Mouse (Mus musculus): ENCODE measurements around the gene Rpap3. TPM values are rescaled to one million over a fixed set of nuclear protein-coding genes. Genes with fewer than 3 reads are reported as not detected.

Gene Rpap3
- total and polyA plus RNA-seq, 3 experiments = 84.4 to 98.4 (median 85.7) TPM

DNA sequence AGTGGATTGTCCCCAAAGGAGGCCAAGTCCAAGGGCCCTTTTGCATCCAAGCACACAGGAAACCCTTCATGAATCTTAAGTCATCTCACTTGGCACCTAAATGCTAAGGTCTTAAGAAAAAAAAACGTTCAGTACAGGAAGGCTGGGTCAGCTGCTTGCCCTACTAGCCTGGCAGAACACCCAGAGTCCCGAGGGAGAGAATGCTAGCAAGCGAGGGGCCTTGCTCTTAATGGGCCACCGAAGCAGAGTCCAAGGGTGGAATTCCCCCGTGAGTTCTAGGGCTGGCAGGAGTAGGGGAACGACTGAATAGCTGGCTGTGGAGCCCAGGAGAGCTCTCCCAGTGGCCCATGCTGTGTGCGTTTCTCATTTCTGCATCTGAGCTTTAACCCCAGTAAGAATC, 23.2 kb upstream of the Rpap3 start:
- no peak overlapping the region for H3K9ac ChIP-seq (ENCODE audit: control insufficient read depth, low read depth, low read length, poor library complexity, severe bottlenecking)

DNA sequence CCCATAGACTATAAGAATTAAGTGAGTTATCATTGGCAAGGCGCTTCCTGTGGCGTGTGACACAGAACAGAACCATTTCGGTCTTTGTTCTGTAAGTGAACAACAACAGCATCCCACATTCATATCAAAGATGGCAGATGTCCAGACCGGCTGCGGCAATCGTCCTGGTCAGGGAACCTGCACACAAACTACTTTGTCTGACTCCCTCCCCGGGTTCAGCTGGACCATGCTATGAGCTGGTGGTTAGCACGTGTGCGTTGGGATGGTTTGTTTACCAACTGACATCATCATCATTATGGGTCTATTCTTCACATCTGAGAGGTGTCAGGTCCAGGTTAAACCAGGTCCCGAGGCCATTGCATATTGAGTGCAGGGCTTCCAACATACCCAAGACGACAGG, 22.8 kb upstream of the Rpap3 start:
- Histone ChIP-seq H3K9ac (ENCODE audit: control insufficient read depth, low read depth, low read length, poor library complexity, severe bottlenecking) (no peak overlapping the region), H3K79me2 (ENCODE audit: control insufficient read depth, insufficient read depth, low read length, poor library complexity) (no peaks in the 10 kb centered on the region), H3K9me3 (replicated peaks; ENCODE audit: insufficient read depth, low read length) (no peaks in the 10 kb centered on the region), H3K4me1 (ENCODE audit: control insufficient read depth in 1 of 2, insufficient read depth in 2 of 2, low read length in 2 of 2) (no peaks in the 10 kb centered on the region), H3K27ac (ENCODE audit: control insufficient read depth, low read depth, low read length) (no peak overlapping the region), H3K4me3 (ENCODE audit: control insufficient read depth in 1 of 2, insufficient read depth in 1 of 2, low read depth in 2 of 2, low read length in 2 of 2) (no peak overlapping the region), H3K36me3 (ENCODE audit: control insufficient read depth in 1 of 2, insufficient read depth in 2 of 2, low read length in 2 of 2) (no peaks in the 10 kb centered on the region), H3K27me3 (ENCODE audit: control insufficient read depth in 1 of 2, insufficient read depth in 2 of 2, low read length in 2 of 2) (peaks cover 41 to 60% of the 10 kb centered on the region in 2 experiments)
- DNase-seq (ENCODE audit: low read depth, low spot score) = no peak
- TF ChIP-seq GABPA (IDR thresholded peaks at IDR 0.05; ENCODE audit: low read depth, low read length) = no peak
- TF ChIP-seq SIN3A (IDR thresholded peaks at IDR 0.05; ENCODE audit: low read length) = no peak
- no peak for TF ChIP-seq POLR2AphosphoS2 (IDR thresholded peaks at IDR 0.05; ENCODE audit: low read length)
- TF ChIP-seq TCF12 (IDR thresholded peaks at IDR 0.05; ENCODE audit: low read depth, low read length) = no peak

More for the DNA sequence above, 23.2 kb upstream of the Rpap3 start:
- Histone ChIP-seq H3K79me2 (ENCODE audit: control insufficient read depth, insufficient read depth, low read length, poor library complexity) (no peaks in the 10 kb centered on the region), H3K4me1 (ENCODE audit: control insufficient read depth in 1 of 2, insufficient read depth in 2 of 2, low read length in 2 of 2) (no peaks in the 10 kb centered on the region), H3K9me3 (replicated peaks; ENCODE audit: insufficient read depth, low read length) (no peaks in the 10 kb centered on the region), H3K27me3 (ENCODE audit: control insufficient read depth in 1 of 2, insufficient read depth in 2 of 2, low read length in 2 of 2) (peaks cover 39 to 59% of the 10 kb centered on the region in 2 experiments), H3K4me3 (ENCODE audit: control insufficient read depth in 1 of 2, insufficient read depth in 1 of 2, low read depth in 2 of 2, low read length in 2 of 2) (no peak overlapping the region), H3K36me3 (ENCODE audit: control insufficient read depth in 1 of 2, insufficient read depth in 2 of 2, low read length in 2 of 2) (no peaks in the 10 kb centered on the region), H3K27ac (ENCODE audit: control insufficient read depth, low read depth, low read length) (no peak overlapping the region)
- TF ChIP-seq HCFC1 (IDR thresholded peaks at IDR 0.05; ENCODE audit: low read depth, low read length) (no peak), ZC3H11A (IDR thresholded peaks at IDR 0.05; ENCODE audit: low read depth, low read length) (no peak), USF1 (IDR thresholded peaks at IDR 0.05; ENCODE audit: low read depth, low read length) (no peak), TCF12 (IDR thresholded peaks at IDR 0.05; ENCODE audit: low read depth, low read length) (no peak), ZNF384 (IDR thresholded peaks at IDR 0.05; ENCODE audit: low read depth, low read length) (no peak), MYC (IDR thresholded peaks at IDR 0.05; ENCODE audit: low read depth, low read length) (no peak), MAFK (IDR thresholded peaks at IDR 0.05; ENCODE audit: borderline replicate concordance, low read depth, low read length) (no peak), USF2 (IDR thresholded peaks at IDR 0.05; ENCODE audit: borderline replicate concordance in 1 of 2, insufficient read depth in 1 of 2, low read depth in 1 of 2, low read length in 2 of 2) (no peak), SIN3A (IDR thresholded peaks at IDR 0.05; ENCODE audit: low read length) (no peak), NELFE (IDR thresholded peaks at IDR 0.05; ENCODE audit: low read depth, low read length) (no peak), MYB (IDR thresholded peaks at IDR 0.05; ENCODE audit: low read depth, low read length) (no peak), ELF1 (IDR thresholded peaks at IDR 0.05; ENCODE audit: low read depth, low read length) (no peak), MAX (IDR thresholded peaks at IDR 0.05; ENCODE audit: low read length) (no peak), TAL1 (IDR thresholded peaks at IDR 0.05; ENCODE audit: low read length) (no peak), GABPA (IDR thresholded peaks at IDR 0.05; ENCODE audit: low read depth, low read length) (no peak), CHD1 (IDR thresholded peaks at IDR 0.05; ENCODE audit: low read depth, low read length) (no peak), SMC3 (IDR thresholded peaks at IDR 0.05; ENCODE audit: low read depth, low read length) (no peak), RAD21 (IDR thresholded peaks at IDR 0.05; ENCODE audit: low read depth, low read length) (no peak), POLR2AphosphoS2 (IDR thresholded peaks at IDR 0.05; ENCODE audit: low read length) (no peak)
- no peak for DNase-seq (ENCODE audit: low read depth, low spot score)
